Mouse (Mus musculus) limb, embryonic 11.5 days (tissue): Measurements from ENCODE around the gene Fpr1. TPM values are rescaled to one million over a fixed set of nuclear protein-coding genes. Genes with fewer than 3 reads are reported as not detected.
"Not testable (repeated sequence)": the region's sequence is repeated elsewhere in the genome, so short reads cannot be mapped to it uniquely, and the experiment has no call there.

Experiments
- ATAC-seq: fragments of 200-750 bp; cut with Nextera tagmentation; 2 replicates; pipeline ENCODE4 v1.8.0; 2017; ENCODE audit warnings: low read depth; ENCODE audit not compliant: insufficient number of reproducible peaks, low FRiP score, low TSS enrichment
- DNase-seq: peaks from one replicate; pipeline ENCODE4 v3.0.0-alpha.2; 2015; ENCODE audit warnings: low spot score
- H3K27ac ChIP-seq: fragments of 300-500 bp; sonication (generic); replicated peaks from 2 replicates; pipeline ENCODE4 v1.5.1; 2014; ENCODE audit warnings: low read depth, mild to moderate bottlenecking, low read length
- H3K27me3 ChIP-seq: fragments of 300-500 bp; sonication (generic); 2 replicates; pipeline ENCODE4 v1.6.1; 2014; ENCODE audit warnings: mild to moderate bottlenecking, low read length, mixed read lengths; ENCODE audit not compliant: control insufficient read depth, insufficient read depth
- H3K36me3 ChIP-seq: fragments of 300-500 bp; sonication (generic); 2 replicates; pipeline ENCODE4 v1.6.1; 2014; ENCODE audit warnings: mild to moderate bottlenecking, low read length, moderate library complexity, mixed read lengths; ENCODE audit not compliant: control insufficient read depth, insufficient read depth
- H3K4me1 ChIP-seq: fragments of 300-500 bp; sonication (generic); 2 replicates; pipeline ENCODE4 v1.6.1; 2014; ENCODE audit warnings: low read length, mixed read lengths; ENCODE audit not compliant: control insufficient read depth, insufficient read depth
- H3K4me2 ChIP-seq: fragments of 300-500 bp; sonication (generic); 2 replicates; pipeline ENCODE4 v1.6.1; 2014; ENCODE audit warnings: low read depth, mild to moderate bottlenecking, moderate library complexity; ENCODE audit not compliant: severe bottlenecking
- H3K4me3 ChIP-seq: fragments of 300-500 bp; sonication (generic); 2 replicates; pipeline ENCODE4 v1.5.1; 2014; ENCODE audit warnings: low read depth, low read length
- H3K9ac ChIP-seq: fragments of 300-500 bp; sonication (generic); 2 replicates; pipeline ENCODE4 v1.6.1; 2014; ENCODE audit warnings: mild to moderate bottlenecking, low read length
- H3K9me3 ChIP-seq: fragments of 300-500 bp; sonication (generic); 2 replicates; pipeline ENCODE4 v1.6.1; 2016; ENCODE audit warnings: low read length; ENCODE audit not compliant: control insufficient read depth
- WGBS: fragments of 180-500 bp; shearing (Covaris S2); extraction: QIAGEN DNeasy Blood & Tissue Kit; methylation state at CpG from one replicate; pipeline ENCODE4 v1.1.7; 2014; 5-methylcytosine and 5-hydroxymethylcytosine counted together
- polyA plus RNA-seq: library from polyadenylated mRNA; unstranded; fragments of >200 nt; fragmentation: Nextera tagmentation; extraction: Ambion mirVana; gene quantifications from 2 replicates; pipeline ENCODE4 v1.2.1, GENCODE M21; 2014

Gene Fpr1
- not detected in 2 replicates for polyA plus RNA-seq

- Histone ChIP-seq H3K9ac (no peak within 1 kb of the TSS), H3K9me3 (no peaks in the 10 kb centered on the region)
- 57% methylated on average over 1 of the region's 1 CpGs for WGBS
Measured at GRCm38 (mm10) chr17:17883840-17884239, at the start of gene Fpr1. Gene Fpr1 (minus strand): TSS chr17:17883940.

DNA sequence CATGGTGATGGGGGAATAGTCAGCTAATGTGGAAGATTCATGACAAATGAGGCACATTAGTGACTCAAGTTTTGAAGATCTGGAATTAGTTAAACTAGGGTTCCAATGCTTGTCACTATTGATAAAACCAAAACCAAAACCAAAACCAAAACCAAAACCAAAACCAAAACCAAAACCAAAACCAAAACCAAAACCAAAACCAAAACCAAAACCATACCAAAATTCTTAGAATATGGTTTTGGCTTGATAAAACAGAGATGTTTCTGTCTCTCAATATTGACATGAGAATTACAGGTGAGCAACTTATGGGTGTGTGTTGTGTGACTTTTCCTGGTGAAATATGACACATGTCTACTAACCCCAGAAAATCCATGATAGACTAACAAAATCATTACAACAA is 34.0 kb upstream of the Fpr1 start:
- Histone ChIP-seq H3K9me3 (no peaks in the 10 kb centered on the region), H3K36me3 (no peaks in the 10 kb centered on the region), H3K4me1 (no peaks in the 10 kb centered on the region), H3K4me3 (no peak overlapping the region), H3K4me2 (no peak overlapping the region), H3K27me3 (no peaks in the 10 kb centered on the region), H3K27ac (no peak overlapping the region), H3K9ac (no peak overlapping the region)
- ATAC-seq: no peak
- no peak for DNase-seq

More at GRCm38 (mm10) chr17:17883840-17884239, at the start of gene Fpr1:
- no peaks in the 10 kb centered on the region for H3K27me3 ChIP-seq
- H3K4me1 ChIP-seq: no peaks in the 10 kb centered on the region
- H3K4me2 ChIP-seq: no peak within 1 kb of the TSS
- no peak for ATAC-seq
- no peaks in the 10 kb centered on the region for H3K36me3 ChIP-seq
- no peak within 1 kb of the TSS for H3K4me3 ChIP-seq
- no peak for DNase-seq
- no peak within 1 kb of the TSS for H3K27ac ChIP-seq

- Histone ChIP-seq H3K9ac (no peak overlapping the region), H3K4me2 (no peak overlapping the region), H3K27ac (no peak overlapping the region), H3K9me3 (no peaks in the 10 kb centered on the region), H3K27me3 (no peaks in the 10 kb centered on the region), H3K36me3 (no peaks in the 10 kb centered on the region), H3K4me3 (no peak overlapping the region), H3K4me1 (no peaks in the 10 kb centered on the region)
- ATAC-seq (no peak), DNase-seq (no peak)
- 91% methylated on average over 1 of the region's 1 CpGs for WGBS
Measured at GRCm38 (mm10) chr17:17917376-17917775, 33.6 kb upstream of the Fpr1 start.

DNA sequence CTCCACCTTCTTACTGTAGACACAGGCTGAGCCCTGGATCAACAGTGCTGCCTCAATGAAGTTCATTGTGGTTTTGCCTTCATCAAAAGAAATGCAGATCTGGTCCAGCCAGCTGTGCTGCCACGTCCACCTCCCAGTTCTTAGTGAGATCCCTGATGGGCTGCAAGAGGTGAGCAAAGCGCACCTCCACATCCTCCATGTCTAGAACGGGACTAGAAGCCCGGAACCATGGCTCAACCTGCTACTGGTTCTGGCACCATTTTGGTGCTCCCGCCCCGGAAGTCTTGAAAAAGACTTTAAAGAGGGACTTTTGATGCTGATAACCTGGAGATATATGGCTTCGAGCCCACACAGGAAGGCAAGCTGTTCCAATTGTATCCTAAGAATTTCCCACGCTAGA is 28.9 kb upstream of the Fpr1 start:
- H3K4me2 ChIP-seq, H3K9me3 ChIP-seq, DNase-seq, H3K36me3 ChIP-seq, H3K4me1 ChIP-seq, H3K27me3 ChIP-seq, H3K4me3 ChIP-seq, ATAC-seq, H3K9ac ChIP-seq, H3K27ac ChIP-seq: not testable (repeated sequence)
- WGBS: 92% methylated on average over 8 of the region's 8 CpGs

DNA sequence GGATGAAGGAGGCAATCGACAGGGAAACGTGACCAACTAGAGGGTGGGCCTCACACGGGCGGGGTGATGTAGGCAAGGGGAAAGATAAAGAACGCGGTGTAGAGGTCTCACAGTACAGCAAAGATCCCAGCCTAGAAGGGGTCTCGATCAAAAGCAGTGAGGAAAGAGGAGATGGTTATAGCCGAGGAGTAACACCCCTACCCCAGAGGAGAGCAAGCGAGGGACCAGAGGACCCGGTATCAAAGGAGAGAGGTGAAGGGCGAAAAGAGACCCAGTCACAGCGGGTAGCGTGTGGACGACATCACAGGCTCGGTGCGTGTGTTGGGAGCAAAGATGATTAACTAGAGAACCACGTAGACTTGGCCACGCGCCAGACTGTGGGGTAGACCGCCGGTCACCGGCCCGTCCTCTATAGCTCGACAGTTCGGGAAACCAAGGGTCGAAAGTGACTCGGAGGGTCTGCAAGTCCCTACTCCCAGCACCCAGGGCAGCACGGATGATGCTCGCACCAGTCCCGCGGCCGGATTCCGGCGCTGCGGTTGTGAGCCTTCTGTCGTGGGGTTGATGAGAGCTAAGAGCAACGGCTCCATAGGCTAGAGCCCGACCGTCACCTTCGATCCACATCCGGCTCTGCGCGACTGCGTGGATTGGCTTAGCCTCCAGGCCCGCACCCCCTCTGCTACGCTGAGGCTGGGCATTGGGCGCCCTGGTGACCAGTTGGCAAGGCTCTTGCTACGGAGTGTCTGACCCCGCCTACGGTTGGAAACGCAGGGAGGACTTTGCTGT is 26.1 kb upstream of the Fpr1 start:
- no peaks in the 10 kb centered on the region; the same call in 1 of the 2 replicates for H3K9me3 ChIP-seq
- peak; percentile 86 for DNase-seq
- peak overlapping the region; percentile 48 for H3K4me2 ChIP-seq
- no peaks in the 10 kb centered on the region for H3K4me1 ChIP-seq
- 20% methylated on average over 51 of the region's 51 CpGs for WGBS
- no peaks in the 10 kb centered on the region for H3K36me3 ChIP-seq
- ATAC-seq: peak; percentile 98
- H3K27me3 ChIP-seq: no peaks in the 10 kb centered on the region
- no peak overlapping the region for H3K27ac ChIP-seq
- peak overlapping the region; percentile 58 for H3K9ac ChIP-seq
- peak overlapping the region; percentile 41 for H3K4me3 ChIP-seq

DNA sequence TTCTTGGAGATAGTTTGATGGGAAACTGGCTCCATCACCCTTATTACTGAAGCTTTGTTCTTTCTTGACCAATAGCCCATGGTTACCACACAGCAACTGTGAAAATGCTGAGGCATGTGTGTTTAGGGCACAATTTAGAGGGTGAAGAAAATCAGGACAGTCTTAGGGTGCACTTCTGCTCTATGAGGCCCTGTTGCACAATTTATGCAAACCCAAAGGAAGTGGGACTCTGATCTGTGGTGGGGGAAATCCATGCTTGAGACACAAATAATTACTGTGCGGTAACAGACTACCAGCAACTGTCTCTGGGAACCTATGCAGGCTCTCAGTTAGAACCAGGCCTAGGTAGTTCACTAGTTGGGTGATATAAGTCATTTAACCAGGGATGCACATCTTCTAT is 17.0 kb upstream of the Fpr1 start:
- Histone ChIP-seq H3K27me3 (no peaks in the 10 kb centered on the region), H3K4me1 (no peaks in the 10 kb centered on the region), H3K27ac (no peak overlapping the region), H3K9ac (no peak overlapping the region), H3K9me3 (no peaks in the 10 kb centered on the region; the same call in 1 of the 2 replicates), H3K36me3 (no peaks in the 10 kb centered on the region), H3K4me3 (no peak overlapping the region), H3K4me2 (no peak overlapping the region)
- 96% methylated on average over 1 of the region's 1 CpGs for WGBS
- ATAC-seq: no peak
- DNase-seq: no peak

GRCm38 (mm10) chr17:17899268-17899667 is 15.5 kb upstream of the Fpr1 start:
- Histone ChIP-seq H3K9ac (no peak overlapping the region), H3K27ac (no peak overlapping the region), H3K36me3 (no peaks in the 10 kb centered on the region), H3K4me1 (no peaks in the 10 kb centered on the region), H3K4me3 (no peak overlapping the region), H3K27me3 (no peaks in the 10 kb centered on the region), H3K9me3 (no peaks in the 10 kb centered on the region), H3K4me2 (no peak overlapping the region)
- DNase-seq (no peak), ATAC-seq (no peak)
- 73% methylated on average over 2 of the region's 2 CpGs for WGBS

GRCm38 (mm10) chr17:17896039-17896438 is 12.3 kb upstream of the Fpr1 start:
- no peak overlapping the region for H3K9ac ChIP-seq

More at GRCm38 (mm10) chr17:17896039-17896438, 12.3 kb upstream of the Fpr1 start:
- no peak for DNase-seq
- no peaks in the 10 kb centered on the region for H3K4me1 ChIP-seq
- no peak for ATAC-seq
- H3K36me3 ChIP-seq: no peaks in the 10 kb centered on the region
- H3K9me3 ChIP-seq: no peaks in the 10 kb centered on the region
- no peak overlapping the region for H3K4me3 ChIP-seq
- H3K27ac ChIP-seq: no peak overlapping the region
- H3K27me3 ChIP-seq: no peaks in the 10 kb centered on the region
- WGBS: 5% methylated on average over 4 of the region's 4 CpGs
- H3K4me2 ChIP-seq: no peak overlapping the region
